Comparison of ENCODE assay signal across 20 mouse cellular contexts in the genomic region with DNA sequence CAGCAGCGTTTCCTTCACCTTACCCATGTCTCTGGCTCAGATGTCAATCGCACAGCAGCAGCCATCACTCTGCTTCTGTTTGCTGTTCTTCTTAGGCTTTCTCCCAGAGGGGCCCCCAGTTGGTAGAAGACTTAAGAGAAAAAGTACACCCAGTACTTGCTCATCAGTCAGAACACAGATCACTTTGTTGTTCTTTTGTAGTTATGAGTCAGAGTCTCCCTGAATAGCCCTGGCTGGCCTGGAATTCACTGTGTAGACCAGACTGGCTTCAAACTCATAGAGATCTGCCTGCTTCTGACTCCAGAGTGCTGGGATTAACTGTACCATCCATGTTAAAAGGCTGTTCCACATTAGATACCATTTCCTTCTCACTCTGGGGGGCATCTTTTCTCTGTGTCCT. TPM values are rescaled to one million over a fixed set of nuclear protein-coding genes. Genes with fewer than 3 reads are reported as not detected.
DNase-seq lines count a peak whose midpoint lies in the region; ATAC-seq lines count a peak whose summit lies in the region.
"Had no signal": no experiment of that assay in that cellular context is flagged by ENCODE, and none has a peak within 500 bp of the region (broad histone marks: within the 10 kb centered on the region; RNA-seq: fewer than 3 reads in every experiment).

No protein-coding gene starts in this region.

- H3K36me3 ChIP-seq in forebrain, embryonic 10.5 days (replicated peaks) = peaks cover 35% of the 10 kb centered on the region
- H3K36me3 ChIP-seq in forebrain, embryonic 15.5 days = no peaks in the 10 kb centered on the region
- H3K36me3 ChIP-seq in midbrain, embryonic 11.5 days (ENCODE audit: control insufficient read depth, insufficient read depth, low read length) = peaks cover 4% of the 10 kb centered on the region; the same call in 1 of the 2 replicates
- H3K36me3 ChIP-seq in midbrain, embryonic 13.5 days = no peaks in the 10 kb centered on the region; the same call in 1 of the 2 replicates
- H3K36me3 ChIP-seq: embryonic facial prominence, embryonic 15.5 days; forebrain, embryonic 12.5 days; heart, embryonic 12.5 days; hindbrain, embryonic 15.5 days had no signal

- no peaks in the 10 kb centered on the region for H3K9me3 ChIP-seq in forebrain, embryonic 10.5 days
- no peaks in the 10 kb centered on the region for H3K9me3 ChIP-seq in forebrain, embryonic 15.5 days
- H3K9me3 ChIP-seq in midbrain, embryonic 11.5 days (ENCODE audit: control insufficient read depth, low read length) = no peaks in the 10 kb centered on the region
- H3K9me3 ChIP-seq in midbrain, embryonic 13.5 days = no peaks in the 10 kb centered on the region
- H3K9me3 ChIP-seq: embryonic facial prominence, embryonic 15.5 days; forebrain, embryonic 12.5 days; heart, embryonic 12.5 days; hindbrain, embryonic 15.5 days had no signal

- H3K4me2 ChIP-seq in forebrain, embryonic 15.5 days (replicated peaks) = no peak overlapping the region
- no peak overlapping the region for H3K4me2 ChIP-seq in midbrain, embryonic 11.5 days
- H3K4me2 ChIP-seq in midbrain, embryonic 13.5 days (replicated peaks) = no peak overlapping the region
- H3K4me2 ChIP-seq: embryonic facial prominence, embryonic 15.5 days; forebrain, embryonic 12.5 days; heart, embryonic 12.5 days; hindbrain, embryonic 15.5 days had no signal

- peak overlapping the region; percentile 68 for H3K27ac ChIP-seq in forebrain, embryonic 10.5 days
- H3K27ac ChIP-seq in forebrain, embryonic 15.5 days (replicated peaks) = no peak overlapping the region
- peak overlapping the region; percentile 30 for H3K27ac ChIP-seq in midbrain, embryonic 11.5 days (ENCODE audit: low read depth, low read length)
- H3K27ac ChIP-seq in midbrain, embryonic 13.5 days = no peak overlapping the region
- H3K27ac ChIP-seq: embryonic facial prominence, embryonic 15.5 days; forebrain, embryonic 12.5 days; hindbrain, embryonic 15.5 days had no signal

- no peak for ATAC-seq in forebrain, embryonic 15.5 days (replicated peaks)
- ATAC-seq in midbrain, embryonic 11.5 days (ENCODE audit: low FRiP score) = no peak
- no peak for ATAC-seq in midbrain, embryonic 13.5 days
- ATAC-seq: inflammation-experienced regulatory T-cells, adult 6 months; intestine, postnatal 0 days had no signal

- no peaks in the 10 kb centered on the region for H3K27me3 ChIP-seq in forebrain, embryonic 10.5 days (ENCODE audit: poor library complexity, severe bottlenecking)
- no peaks in the 10 kb centered on the region for H3K27me3 ChIP-seq in forebrain, embryonic 15.5 days
- no peaks in the 10 kb centered on the region for H3K27me3 ChIP-seq in midbrain, embryonic 11.5 days (ENCODE audit: control insufficient read depth, insufficient read depth, low read length)
- H3K27me3 ChIP-seq in midbrain, embryonic 13.5 days = no peaks in the 10 kb centered on the region
- H3K27me3 ChIP-seq: CH12.LX; embryonic facial prominence, embryonic 15.5 days; heart, embryonic 12.5 days; hindbrain, embryonic 15.5 days had no signal

- H3K4me1 ChIP-seq in forebrain, embryonic 10.5 days = peaks cover 44% of the 10 kb centered on the region
- H3K4me1 ChIP-seq in forebrain, embryonic 15.5 days = 0 out of 2 replicates have a peak, but pooled peaks cover 3% of the 10 kb centered on the region
- peaks cover 26% of the 10 kb centered on the region for H3K4me1 ChIP-seq in midbrain, embryonic 11.5 days (ENCODE audit: control insufficient read depth, insufficient read depth, low read length)
- H3K4me1 ChIP-seq in midbrain, embryonic 13.5 days (replicated peaks) = peaks cover 14% of the 10 kb centered on the region
- H3K4me1 ChIP-seq: embryonic facial prominence, embryonic 15.5 days had no signal

- WGBS in forebrain, embryonic 10.5 days = 65% methylated on average over 2 of the region's 2 CpGs
- 67% methylated on average over 2 of the region's 2 CpGs for WGBS in forebrain, embryonic 15.5 days
- WGBS in midbrain, embryonic 11.5 days = 31% methylated on average over 2 of the region's 2 CpGs
- WGBS in midbrain, embryonic 13.5 days = 37% methylated on average over 2 of the region's 2 CpGs

- no peak for DNase-seq in forebrain, embryonic 10.5 days (ENCODE audit: extremely low spot score, low spot score)
- no peak for DNase-seq in midbrain, embryonic 11.5 days (ENCODE audit: low spot score, missing footprints)
- DNase-seq in fibroblast of lung, adult 2 months (ENCODE audit: low read depth) = peak; percentile 64
- DNase-seq in heart, adult 9 months (ENCODE audit: low spot score in 2 of 2) = no peak
- DNase-seq in layer of hippocampus, postnatal 10 days (ENCODE audit: low spot score in 2 of 2) = no peak
- DNase-seq: adrenal gland, postnatal 10 days; cerebellum, adult 2 months; cerebellum, postnatal 10 days; gastrocnemius, postnatal 10 days; heart, adult 18-20 months had no signal

- no peak overlapping the region for H3K9ac ChIP-seq in forebrain, embryonic 15.5 days (replicated peaks)
- peak overlapping the region; percentile 27; the same call in 1 of the 2 replicates for H3K9ac ChIP-seq in midbrain, embryonic 11.5 days (ENCODE audit: low read length)
- no peak overlapping the region for H3K9ac ChIP-seq in midbrain, embryonic 13.5 days (replicated peaks)
- H3K9ac ChIP-seq: embryonic facial prominence, embryonic 15.5 days; forebrain, embryonic 12.5 days; heart, embryonic 12.5 days; hindbrain, embryonic 15.5 days had no signal

- H3K4me3 ChIP-seq in forebrain, embryonic 10.5 days = no peak overlapping the region
- no peak overlapping the region for H3K4me3 ChIP-seq in forebrain, embryonic 15.5 days
- H3K4me3 ChIP-seq in midbrain, embryonic 11.5 days (ENCODE audit: low read depth, low read length) = no peak overlapping the region
- H3K4me3 ChIP-seq in midbrain, embryonic 13.5 days (replicated peaks) = no peak overlapping the region
- H3K4me3 ChIP-seq: embryonic facial prominence, embryonic 15.5 days; erythroblast, embryonic 14.5 days; forebrain, embryonic 12.5 days; heart, embryonic 12.5 days; hindbrain, embryonic 15.5 days had no signal

RNA-seq across cellular contexts. Expression of gene Greb1, which starts 12.1 kb away (rescaled TPM):
- polyA plus RNA-seq in forebrain, embryonic 10.5 days (2016; fragmentation: Nextera tagmentation; extraction: Ambion mirVana) = 12.9 and 14.6 TPM in 2 replicates
- polyA plus RNA-seq in forebrain, embryonic 15.5 days (2015; fragmentation: Nextera tagmentation; extraction: Ambion mirVana) = 0.31 and 0.43 TPM in 2 replicates
- 11.3 and 15.4 TPM in 2 replicates for polyA plus RNA-seq in midbrain, embryonic 11.5 days (2014; fragmentation: Nextera tagmentation; extraction: Ambion mirVana)
- polyA plus RNA-seq in midbrain, embryonic 13.5 days (2015; fragmentation: Nextera tagmentation; extraction: Ambion mirVana) = 2.7 and 3.1 TPM in 2 replicates
- total RNA-seq in layer of hippocampus, postnatal 10 days (2021) = under 1 TPM; 0.57 to 0.76 TPM
- total RNA-seq: CH12.LX had no signal
- polyA plus RNA-seq: erythroblast, embryonic 14.5 days had no signal

RNA-seq across cellular contexts. Expression of gene E2f6, which starts 22.2 kb away (rescaled TPM):
- polyA plus RNA-seq in forebrain, embryonic 10.5 days (2016; fragmentation: Nextera tagmentation; extraction: Ambion mirVana) = 63.0 and 67.6 TPM in 2 replicates
- polyA plus RNA-seq in forebrain, embryonic 15.5 days (2015; fragmentation: Nextera tagmentation; extraction: Ambion mirVana) = 31.1 and 33.2 TPM in 2 replicates
- 83.8 and 85.1 TPM in 2 replicates for polyA plus RNA-seq in midbrain, embryonic 11.5 days (2014; fragmentation: Nextera tagmentation; extraction: Ambion mirVana)
- polyA plus RNA-seq in midbrain, embryonic 13.5 days (2015; fragmentation: Nextera tagmentation; extraction: Ambion mirVana) = 46.7 and 49.5 TPM in 2 replicates
- 10 to 100 TPM; 23.2 to 24.5 TPM for total RNA-seq in layer of hippocampus, postnatal 10 days (2021)

Comparison
In these comparisons a context has a peak if more than half of its experiments do, and no peak if none do; other contexts are left out.
1. H3K27ac ChIP-seq: peak in forebrain, embryonic 10.5 days (single experiment) and midbrain, embryonic 11.5 days (single experiment); none in forebrain, embryonic 15.5 days (single experiment) and midbrain, embryonic 13.5 days (single experiment).